Mouse (Mus musculus) stomach, embryonic 14.5 days (tissue): ENCODE results near the gene Apoh. TPM values are rescaled to one million over a fixed set of nuclear protein-coding genes. Genes with fewer than 3 reads are reported as not detected.

ENCODE experiments used
- ATAC-seq: fragments of 200-750 bp; cut with Nextera tagmentation; 2 replicates; pipeline ENCODE4 v1.8.0; 2017; ENCODE audit warnings: low read depth, moderate TSS enrichment; ENCODE audit not compliant: insufficient number of reproducible peaks, insufficient read depth, low FRiP score
- H3K27ac ChIP-seq: fragments of 300-500 bp; sonication (generic); 2 replicates; pipeline ENCODE4 v1.5.1; 2014; ENCODE audit warnings: mild to moderate bottlenecking, low read length, moderate library complexity, mixed read lengths
- H3K27me3 ChIP-seq: fragments of 300-500 bp; sonication (generic); 2 replicates; pipeline ENCODE4 v1.6.1; 2014; ENCODE audit warnings: low read length, control low read depth, mixed read lengths; ENCODE audit not compliant: control insufficient read depth, insufficient read depth
- H3K36me3 ChIP-seq: fragments of 300-500 bp; sonication (generic); 2 replicates; pipeline ENCODE4 v1.6.1; 2014; ENCODE audit warnings: mild to moderate bottlenecking, control low read depth, low read length, moderate library complexity, mixed read lengths; ENCODE audit not compliant: control insufficient read depth, insufficient read depth
- H3K4me1 ChIP-seq: fragments of 300-500 bp; sonication (generic); 2 replicates; pipeline ENCODE4 v1.6.1; 2014; ENCODE audit warnings: low read length, control low read depth, mixed read lengths; ENCODE audit not compliant: control insufficient read depth, insufficient read depth
- H3K4me2 ChIP-seq: fragments of 300-500 bp; sonication (generic); replicated peaks from 2 replicates; pipeline ENCODE4 v1.6.1; 2014; ENCODE audit warnings: low read depth, low read length, control low read depth
- H3K4me3 ChIP-seq: fragments of 300-500 bp; sonication (generic); 2 replicates; pipeline ENCODE4 v1.5.1; 2014; ENCODE audit warnings: low read depth, low read length, control low read depth
- H3K9ac ChIP-seq: fragments of 300-500 bp; sonication (generic); replicated peaks from 2 replicates; pipeline ENCODE4 v1.6.1; 2014; ENCODE audit warnings: low read depth, mild to moderate bottlenecking, control low read depth, low read length, moderate library complexity, mixed read lengths
- H3K9me3 ChIP-seq: fragments of 300-500 bp; sonication (generic); 2 replicates; pipeline ENCODE4 v1.6.1; 2016; ENCODE audit warnings: low read depth, low read length, control low read depth; ENCODE audit not compliant: control insufficient read depth
- WGBS: fragments of 180-500 bp; shearing (Covaris S2); extraction: QIAGEN DNeasy Blood & Tissue Kit; methylation state at CpG from one replicate; pipeline ENCODE4 v1.1.7; 2014; 5-methylcytosine and 5-hydroxymethylcytosine counted together
- polyA plus RNA-seq: library from polyadenylated mRNA; unstranded; fragments of >200 nt; fragmentation: Nextera tagmentation; extraction: Ambion mirVana; gene quantifications from 2 replicates; pipeline ENCODE4 v1.2.1, GENCODE M21; 2014

The Apoh gene
- polyA plus RNA-seq, 1 experiment from 2014 or later = 0.69 TPM

- Histone ChIP-seq H3K36me3 (no peaks in the 10 kb centered on the region), H3K9me3 (no peaks in the 10 kb centered on the region), H3K4me3 (no peak overlapping the region), H3K4me2 (no peak overlapping the region), H3K27ac (no peak overlapping the region), H3K27me3 (no peaks in the 10 kb centered on the region), H3K4me1 (0 out of 2 replicates have a peak, but pooled peaks cover 5% of the 10 kb centered on the region), H3K9ac (no peak overlapping the region)
- 86% methylated on average over 11 of the region's 11 CpGs for WGBS
- ATAC-seq = no peak
Measured at GRCm38 (mm10) chr11:108319162-108319561, 24.0 kb upstream of the Apoh start.

- H3K4me1 ChIP-seq = no peaks in the 10 kb centered on the region
- H3K36me3 ChIP-seq = no peaks in the 10 kb centered on the region
- ATAC-seq = no peak
- H3K9ac ChIP-seq = no peak overlapping the region
- H3K4me3 ChIP-seq = no peak overlapping the region
- no peak overlapping the region for H3K4me2 ChIP-seq
- no peak overlapping the region for H3K27ac ChIP-seq
- 87% methylated on average over 7 of the region's 7 CpGs for WGBS
- no peaks in the 10 kb centered on the region for H3K9me3 ChIP-seq
- H3K27me3 ChIP-seq = no peaks in the 10 kb centered on the region
Measured at GRCm38 (mm10) chr11:108320561-108320960, 22.6 kb upstream of the Apoh start.

DNA sequence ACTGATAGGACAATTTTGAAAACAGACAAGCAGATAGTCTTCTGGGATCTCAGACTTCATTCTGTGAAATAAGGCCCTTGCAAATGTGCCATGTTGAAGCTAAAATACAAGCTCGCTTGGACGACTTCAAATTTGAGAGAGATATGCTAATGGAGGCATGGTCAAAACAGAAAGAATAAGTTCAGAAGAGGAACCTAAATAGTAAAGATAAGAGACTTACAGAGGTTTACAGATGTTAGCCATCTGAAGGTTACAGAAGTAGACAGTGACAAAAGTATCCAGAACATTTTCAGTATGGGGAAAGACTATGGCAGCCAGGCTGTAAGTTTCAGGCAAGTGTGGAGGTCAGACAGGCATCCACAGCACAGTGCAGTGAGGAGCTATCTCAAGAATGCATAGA lies 21.0 kb upstream of the Apoh start:
- Histone ChIP-seq H3K9me3 (no peaks in the 10 kb centered on the region), H3K4me3 (no peak overlapping the region), H3K36me3 (no peaks in the 10 kb centered on the region), H3K4me1 (no peaks in the 10 kb centered on the region), H3K9ac (no peak overlapping the region), H3K27me3 (no peaks in the 10 kb centered on the region), H3K27ac (no peak overlapping the region), H3K4me2 (no peak overlapping the region)
- ATAC-seq = no peak
- WGBS = 89% methylated on average over 2 of the region's 2 CpGs

DNA sequence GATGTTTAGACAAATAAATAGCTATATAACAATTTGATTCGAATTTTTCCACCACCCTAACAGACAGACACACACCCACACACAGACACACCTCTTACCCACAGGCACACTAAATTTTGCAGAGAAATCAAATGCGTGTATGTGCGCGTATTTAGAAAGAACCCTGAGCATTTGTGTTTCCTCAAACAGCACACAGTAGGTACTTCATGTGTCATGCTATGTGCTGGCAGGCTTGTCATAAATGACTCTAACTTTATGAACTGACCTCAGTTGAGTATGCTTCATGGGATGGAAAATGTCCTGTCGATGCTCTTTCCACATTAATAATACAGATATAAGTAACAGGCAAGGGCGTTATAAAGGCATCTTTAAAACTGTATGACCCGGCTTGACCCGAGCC lies 17.2 kb upstream of the Apoh start:
- no peaks in the 10 kb centered on the region for H3K27me3 ChIP-seq
- no peak overlapping the region for H3K9ac ChIP-seq
- H3K4me3 ChIP-seq = no peak overlapping the region
- H3K9me3 ChIP-seq = no peaks in the 10 kb centered on the region
- H3K36me3 ChIP-seq = no peaks in the 10 kb centered on the region
- WGBS = 72% methylated on average over 8 of the region's 8 CpGs
- no peak overlapping the region for H3K4me2 ChIP-seq
- no peak overlapping the region for H3K27ac ChIP-seq
- ATAC-seq = no peak
- H3K4me1 ChIP-seq = no peaks in the 10 kb centered on the region

- 87% methylated on average over 11 of the region's 11 CpGs for WGBS
- no peaks in the 10 kb centered on the region for H3K9me3 ChIP-seq
- H3K27ac ChIP-seq = no peak overlapping the region
- no peaks in the 10 kb centered on the region for H3K27me3 ChIP-seq
- H3K4me3 ChIP-seq = no peak overlapping the region
- no peak overlapping the region for H3K4me2 ChIP-seq
- no peaks in the 10 kb centered on the region for H3K36me3 ChIP-seq
- ATAC-seq = no peak
- peaks cover 6% of the 10 kb centered on the region for H3K4me1 ChIP-seq
- no peak overlapping the region for H3K9ac ChIP-seq
Measured at GRCm38 (mm10) chr11:108330818-108331217, 12.3 kb upstream of the Apoh start.

DNA sequence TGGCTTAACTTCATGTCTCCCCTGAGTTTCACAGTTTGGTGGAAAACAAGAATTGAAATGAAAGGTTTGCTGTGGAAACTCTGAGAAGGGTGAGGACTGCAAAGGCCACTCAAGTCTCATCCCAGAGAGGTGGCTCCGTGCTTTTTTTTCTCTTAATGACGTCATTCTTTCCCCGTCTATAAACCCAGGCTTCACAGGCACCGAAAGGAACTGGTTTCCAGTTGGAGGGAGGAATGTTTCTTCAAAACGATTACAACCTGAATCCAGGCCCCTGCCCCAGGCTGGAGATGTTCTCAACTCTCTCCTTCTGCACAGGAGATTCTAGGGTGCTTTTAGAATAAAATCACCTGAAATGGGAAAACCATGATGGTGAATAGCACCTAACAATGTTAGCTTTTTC lies 10.1 kb upstream of the Apoh start:
- Histone ChIP-seq H3K27me3 (no peaks in the 10 kb centered on the region), H3K4me3 (no peak overlapping the region), H3K4me2 (no peak overlapping the region), H3K9me3 (no peaks in the 10 kb centered on the region), H3K9ac (no peak overlapping the region), H3K36me3 (no peaks in the 10 kb centered on the region), H3K27ac (no peak overlapping the region), H3K4me1 (peaks cover 10% of the 10 kb centered on the region)
- no peak for ATAC-seq
- WGBS = 52% methylated on average over 5 of the region's 5 CpGs

GRCm38 (mm10) chr11:108333583-108334379 lies 9.4 kb upstream of the Apoh start:
- Histone ChIP-seq H3K27ac (no peak overlapping the region), H3K27me3 (no peaks in the 10 kb centered on the region), H3K9ac (no peak overlapping the region), H3K9me3 (no peaks in the 10 kb centered on the region), H3K36me3 (no peaks in the 10 kb centered on the region), H3K4me3 (no peak overlapping the region), H3K4me1 (peaks cover 10% of the 10 kb centered on the region), H3K4me2 (no peak overlapping the region)
- WGBS = 48% methylated on average over 8 of the region's 8 CpGs
- no peak for ATAC-seq

- Histone ChIP-seq H3K9me3 (no peaks in the 10 kb centered on the region), H3K9ac (no peak overlapping the region), H3K27me3 (no peaks in the 10 kb centered on the region), H3K4me3 (no peak overlapping the region), H3K4me1 (peaks cover 10% of the 10 kb centered on the region), H3K27ac (no peak overlapping the region), H3K4me2 (no peak overlapping the region), H3K36me3 (no peaks in the 10 kb centered on the region)
- WGBS = 47% methylated on average over 3 of the region's 3 CpGs
- ATAC-seq = no peak
Measured at GRCm38 (mm10) chr11:108334658-108335057, 8.5 kb upstream of the Apoh start.

GRCm38 (mm10) chr11:108335536-108335935 lies 7.6 kb upstream of the Apoh start:
- no peak overlapping the region for H3K27ac ChIP-seq
- no peaks in the 10 kb centered on the region for H3K9me3 ChIP-seq
- WGBS = 78% methylated on average over 4 of the region's 4 CpGs
- peaks cover 10% of the 10 kb centered on the region for H3K4me1 ChIP-seq
- H3K4me3 ChIP-seq = no peak overlapping the region
- no peak overlapping the region for H3K4me2 ChIP-seq
- H3K9ac ChIP-seq = no peak overlapping the region
- no peaks in the 10 kb centered on the region for H3K27me3 ChIP-seq
- no peaks in the 10 kb centered on the region for H3K36me3 ChIP-seq
- ATAC-seq = no peak
